Mouse (Mus musculus) megakaryocyte, embryonic 14.5 days (primary cell): Measurements from ENCODE around the gene Ncapd3. TPM values are rescaled to one million over a fixed set of nuclear protein-coding genes. Genes with fewer than 3 reads are reported as not detected.

Experiments used
- H3K27me3 ChIP-seq: replicated peaks from 2 replicates; pipeline ENCODE3; 2012; ENCODE audit warnings: inconsistent platforms
- H3K36me3 ChIP-seq: replicated peaks from 2 replicates; pipeline ENCODE3; 2012; ENCODE audit warnings: low read length, inconsistent platforms, mixed read lengths
- H3K4me1 ChIP-seq: 2 replicates; pipeline ENCODE4 v1.6.1; 2012; ENCODE audit warnings: inconsistent platforms
- H3K4me3 ChIP-seq: replicated peaks from 2 replicates; pipeline ENCODE3; 2012; ENCODE audit warnings: moderate library complexity, mild to moderate bottlenecking, inconsistent platforms
- H3K9me3 ChIP-seq: 2 replicates; pipeline ENCODE4 v1.6.1; 2012; ENCODE audit warnings: inconsistent platforms
- FLI1 ChIP-seq: IDR thresholded peaks from 2 replicates; pipeline ENCODE4 v1.6.1; 2012; ENCODE audit warnings: low read length, inconsistent platforms, mixed read lengths
- GATA1 ChIP-seq: IDR thresholded peaks from 3 replicates; pipeline ENCODE4 v1.6.1; 2012; ENCODE audit warnings: mixed read lengths, low read length, inconsistent platforms, borderline replicate concordance
- polyA plus RNA-seq: library from polyadenylated mRNA; stranded (reverse); fragments of >175 nt; gene quantifications from 2 replicates; pipeline ENCODE4 v1.2.3, GENCODE M21; 2012; ENCODE audit warnings: low replicate concordance; ENCODE audit not compliant: insufficient read depth

Ncapd3 gene
- 0.53 and 0.97 TPM in 2 replicates for polyA plus RNA-seq

DNA sequence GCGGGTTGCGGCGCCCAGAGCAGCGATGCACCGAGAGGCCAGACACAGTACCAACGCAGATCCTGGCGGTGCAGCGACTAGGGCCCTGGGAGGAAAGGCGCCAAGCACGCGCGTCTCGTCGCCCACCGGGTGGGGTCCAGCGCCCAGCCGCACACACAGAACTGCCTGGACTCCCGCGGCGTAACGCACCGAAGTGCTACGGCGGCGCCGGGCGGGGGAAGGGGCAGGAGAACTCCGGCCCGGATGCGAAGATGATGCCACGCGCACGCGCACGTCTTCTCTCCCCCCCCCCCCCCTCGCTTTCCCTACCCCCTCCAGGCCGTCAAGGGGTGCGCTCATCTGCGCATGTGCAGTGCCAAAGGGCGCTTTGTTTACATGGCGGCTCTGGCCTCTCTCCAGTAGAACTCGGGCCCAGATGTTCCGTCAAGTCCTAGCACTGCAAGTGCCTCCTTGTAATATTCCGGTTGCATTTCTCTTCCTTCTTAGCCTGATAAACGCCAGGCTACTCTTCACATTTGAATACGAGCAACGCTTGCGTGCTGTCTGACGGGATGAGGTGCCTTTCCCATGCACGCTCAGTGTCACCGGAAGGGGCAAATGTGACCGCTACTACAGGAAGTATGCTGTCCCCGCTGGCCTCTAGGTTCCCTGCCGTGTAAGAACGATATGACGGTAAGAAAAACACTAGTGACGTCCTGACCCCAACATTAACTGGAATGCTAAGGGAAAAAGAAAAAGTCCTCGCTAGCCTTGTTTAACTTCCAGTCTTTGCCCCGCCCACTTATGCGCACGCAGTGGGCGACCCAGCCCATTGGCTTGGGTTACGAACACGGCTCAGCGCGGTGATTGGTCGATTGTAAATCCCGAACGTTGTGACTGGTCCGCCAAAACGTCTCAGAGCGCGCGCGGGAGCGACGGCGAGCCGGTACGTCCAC lies at the start of gene Ncapd3, which contains the start of gene Vps26b:
Ncapd3 (plus strand) TSS at position 348 of the 935 bp plus-strand sequence.
Vps26b (minus strand) TSS at position 238 of the 935 bp plus-strand sequence.
- H3K4me1 ChIP-seq = peaks cover 72% of the 10 kb centered on the region
- no peak for TF ChIP-seq GATA1
- TF ChIP-seq FLI1 = 0 out of 2 replicates have a peak, but pooled peaks have one; percentile 10
- no peaks in the 10 kb centered on the region for H3K27me3 ChIP-seq
- H3K36me3 ChIP-seq = peaks cover 16% of the 10 kb centered on the region
- peak within 1 kb of the TSS; percentile 100 for H3K4me3 ChIP-seq
- no peaks in the 10 kb centered on the region for H3K9me3 ChIP-seq

DNA sequence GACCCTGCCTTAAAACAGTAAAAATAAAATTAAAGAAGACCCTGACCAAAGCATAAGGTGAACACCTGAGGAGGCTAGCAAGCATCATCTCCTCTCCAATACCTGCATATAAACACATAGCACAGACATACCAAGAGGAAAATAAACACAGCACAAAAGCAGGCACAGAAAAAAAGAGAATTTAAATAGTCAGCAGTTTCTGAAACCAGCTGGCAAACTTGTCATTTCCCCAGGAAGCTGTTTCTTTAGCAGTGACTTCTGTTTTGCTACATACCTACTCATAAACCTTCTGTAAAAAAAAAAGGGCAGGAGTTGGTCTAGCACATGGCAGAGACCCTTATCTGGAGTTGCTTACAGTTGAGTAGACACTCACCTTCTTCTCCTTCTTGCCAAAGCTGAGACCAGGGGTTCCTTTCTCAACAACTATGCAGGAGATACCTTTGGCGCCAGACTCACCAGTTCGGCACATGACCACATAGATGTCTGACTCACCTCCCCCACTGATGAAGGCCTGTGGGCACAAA lies 44.8 kb upstream of the Ncapd3 start:
- no peaks in the 10 kb centered on the region for H3K9me3 ChIP-seq
- H3K4me1 ChIP-seq = peaks cover 11% of the 10 kb centered on the region
- TF ChIP-seq FLI1 = no peak
- TF ChIP-seq GATA1 = no peak
- peaks cover 52% of the 10 kb centered on the region for H3K36me3 ChIP-seq
- no peak overlapping the region for H3K4me3 ChIP-seq
- H3K27me3 ChIP-seq = no peaks in the 10 kb centered on the region

DNA sequence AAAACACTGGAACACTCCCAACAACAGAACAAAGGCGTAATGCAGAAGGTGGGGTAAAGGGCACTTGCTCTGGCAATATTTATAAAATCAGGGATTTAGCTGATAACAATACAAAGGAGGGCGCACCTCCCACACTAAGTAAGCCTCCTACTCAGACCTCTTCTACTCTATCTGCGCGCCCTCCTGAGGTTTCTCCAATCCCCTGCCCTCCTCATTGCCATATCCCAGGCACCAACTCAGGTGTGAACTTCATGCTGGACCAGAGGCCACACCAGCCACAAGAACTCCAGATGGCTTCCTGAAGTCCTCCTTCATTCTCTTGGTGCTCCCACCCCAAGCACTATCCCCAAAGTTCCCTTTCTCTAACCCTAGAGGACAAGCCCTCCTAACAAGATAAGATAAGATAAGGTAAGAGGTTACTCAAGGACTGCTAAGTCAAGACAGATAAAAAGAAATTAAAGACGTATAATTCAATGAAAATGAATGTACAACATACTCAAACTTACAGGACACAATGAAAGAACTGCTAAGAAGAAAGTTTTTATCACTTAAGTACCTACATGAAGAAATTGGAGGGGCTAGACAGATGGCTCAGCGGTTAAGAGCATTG lies 44.2 kb upstream of the Ncapd3 start:
- peaks cover 54% of the 10 kb centered on the region for H3K36me3 ChIP-seq
- no peaks in the 10 kb centered on the region for H3K27me3 ChIP-seq
- H3K4me1 ChIP-seq = peaks cover 11% of the 10 kb centered on the region
- no peak for TF ChIP-seq GATA1
- no peak for TF ChIP-seq FLI1
- no peaks in the 10 kb centered on the region for H3K9me3 ChIP-seq
- no peak overlapping the region for H3K4me3 ChIP-seq

DNA sequence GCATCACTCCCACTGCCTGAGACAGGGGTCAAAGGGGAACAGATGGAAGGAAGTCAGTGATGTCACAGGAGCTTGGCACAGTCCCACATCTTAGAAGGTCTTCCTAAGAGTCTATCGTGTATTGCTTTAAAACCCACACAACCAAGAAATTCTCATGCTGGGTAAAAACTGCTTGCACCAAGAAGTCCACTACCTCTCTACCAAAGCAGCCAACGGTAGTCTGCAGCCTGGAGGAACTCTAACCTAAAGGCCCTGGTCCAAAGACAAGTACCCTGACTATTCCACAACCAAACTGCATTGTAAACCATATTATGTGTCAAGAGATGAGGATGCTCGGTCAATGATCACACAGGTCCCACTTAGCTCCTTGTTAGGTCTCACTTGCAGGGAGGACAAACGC lies 39.8 kb upstream of the Ncapd3 start:
- no peak for TF ChIP-seq GATA1
- TF ChIP-seq FLI1 = no peak
- Histone ChIP-seq H3K27me3 (no peaks in the 10 kb centered on the region), H3K9me3 (no peaks in the 10 kb centered on the region), H3K4me1 (peaks cover 17% of the 10 kb centered on the region), H3K4me3 (no peak overlapping the region), H3K36me3 (peaks cover 51% of the 10 kb centered on the region)

DNA sequence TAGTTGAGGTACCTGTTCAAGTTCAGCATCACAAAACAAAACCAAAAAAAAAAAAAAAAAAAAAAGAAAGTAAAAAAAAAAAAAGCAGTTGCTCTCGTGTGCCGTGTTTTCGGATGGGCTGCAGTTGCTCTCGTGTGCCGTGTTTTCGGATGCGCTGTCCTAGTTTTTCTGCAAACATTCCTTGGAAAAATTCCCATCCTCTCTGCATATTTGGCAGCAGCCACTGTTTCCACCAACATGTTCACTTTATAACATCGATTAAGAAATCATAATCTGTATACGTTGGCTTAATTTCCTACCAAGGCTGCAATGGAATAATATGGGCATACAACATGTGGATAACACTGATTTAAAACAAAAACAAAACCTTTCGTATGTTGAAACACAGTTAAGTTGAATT lies 36.9 kb upstream of the Ncapd3 start:
- no peaks in the 10 kb centered on the region for H3K27me3 ChIP-seq
- TF ChIP-seq FLI1 = no peak
- no peak for TF ChIP-seq GATA1
- H3K9me3 ChIP-seq = no peaks in the 10 kb centered on the region
- peaks cover 18% of the 10 kb centered on the region for H3K4me1 ChIP-seq
- peaks cover 35% of the 10 kb centered on the region for H3K36me3 ChIP-seq
- H3K4me3 ChIP-seq = no peak overlapping the region

DNA sequence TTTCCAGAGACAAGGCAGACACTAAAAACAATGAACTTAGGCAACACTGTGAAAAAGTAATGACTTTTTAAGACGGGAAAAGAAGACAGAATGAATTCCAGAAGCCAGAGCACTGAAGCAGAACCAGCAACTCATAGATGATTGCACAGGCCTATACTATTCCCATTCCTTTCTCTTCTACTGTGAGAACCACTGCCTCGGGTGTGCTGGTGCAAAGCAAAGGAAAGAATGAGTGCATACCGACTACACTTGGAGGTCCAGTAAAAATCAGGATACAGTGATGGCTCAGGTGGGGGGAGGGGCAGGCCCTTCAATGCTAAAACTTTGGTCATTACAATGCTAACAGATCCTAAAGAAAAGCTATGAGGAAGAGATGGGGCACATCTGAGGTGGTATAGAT lies 36.1 kb upstream of the Ncapd3 start:
- H3K4me1 ChIP-seq = peaks cover 23% of the 10 kb centered on the region
- TF ChIP-seq FLI1 (no peak), GATA1 (no peak)
- H3K9me3 ChIP-seq = no peaks in the 10 kb centered on the region
- peaks cover 34% of the 10 kb centered on the region for H3K36me3 ChIP-seq
- H3K4me3 ChIP-seq = no peak overlapping the region
- H3K27me3 ChIP-seq = no peaks in the 10 kb centered on the region

DNA sequence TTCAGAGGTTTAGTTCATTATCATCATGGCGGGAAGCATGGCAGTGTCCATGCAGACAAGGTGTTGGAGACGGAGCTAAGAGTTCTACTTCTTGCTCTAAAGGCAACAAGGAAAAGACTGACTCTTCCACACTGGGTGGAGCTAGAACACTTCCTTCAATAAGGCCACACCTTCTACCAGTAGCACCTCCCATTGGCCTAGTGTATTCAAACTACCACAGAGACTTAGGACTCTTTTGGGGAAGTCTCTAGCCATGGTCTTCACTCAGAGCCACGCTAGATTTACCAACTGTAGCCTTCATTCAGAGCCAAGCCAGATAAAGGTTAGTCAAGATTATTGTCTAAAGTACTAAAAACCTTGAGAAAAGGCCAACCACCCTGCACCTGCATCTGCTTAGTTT lies 32.9 kb upstream of the Ncapd3 start:
- H3K36me3 ChIP-seq = peaks cover 3% of the 10 kb centered on the region
- H3K27me3 ChIP-seq = no peaks in the 10 kb centered on the region
- peaks cover 46% of the 10 kb centered on the region for H3K4me1 ChIP-seq
- no peak for TF ChIP-seq FLI1
- no peak for TF ChIP-seq GATA1
- no peak overlapping the region for H3K4me3 ChIP-seq
- no peaks in the 10 kb centered on the region for H3K9me3 ChIP-seq

DNA sequence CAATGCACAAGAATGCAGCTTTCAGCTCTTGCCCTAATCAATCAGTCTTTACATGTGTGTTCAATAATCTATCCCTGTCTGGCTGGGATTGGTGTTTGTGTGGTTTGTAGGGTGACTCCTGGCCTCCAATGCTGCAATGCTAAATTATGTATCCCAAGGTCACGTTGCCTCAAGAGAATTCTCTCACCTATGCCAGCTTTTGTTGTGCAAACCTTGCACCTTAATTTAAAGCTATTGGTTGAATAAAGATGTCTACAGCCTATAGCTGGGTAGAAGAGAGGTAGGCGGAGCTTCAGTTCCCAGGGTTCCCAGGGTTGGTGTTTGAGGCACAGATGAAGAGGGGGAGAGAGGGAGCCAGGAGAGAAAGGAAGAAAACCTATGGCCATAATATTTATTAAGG lies 32.5 kb upstream of the Ncapd3 start:
- H3K4me3 ChIP-seq = no peak overlapping the region
- TF ChIP-seq GATA1 = no peak
- TF ChIP-seq FLI1 = no peak
- no peaks in the 10 kb centered on the region for H3K27me3 ChIP-seq
- peaks cover 43% of the 10 kb centered on the region for H3K4me1 ChIP-seq
- no peaks in the 10 kb centered on the region for H3K36me3 ChIP-seq
- H3K9me3 ChIP-seq = no peaks in the 10 kb centered on the region

DNA sequence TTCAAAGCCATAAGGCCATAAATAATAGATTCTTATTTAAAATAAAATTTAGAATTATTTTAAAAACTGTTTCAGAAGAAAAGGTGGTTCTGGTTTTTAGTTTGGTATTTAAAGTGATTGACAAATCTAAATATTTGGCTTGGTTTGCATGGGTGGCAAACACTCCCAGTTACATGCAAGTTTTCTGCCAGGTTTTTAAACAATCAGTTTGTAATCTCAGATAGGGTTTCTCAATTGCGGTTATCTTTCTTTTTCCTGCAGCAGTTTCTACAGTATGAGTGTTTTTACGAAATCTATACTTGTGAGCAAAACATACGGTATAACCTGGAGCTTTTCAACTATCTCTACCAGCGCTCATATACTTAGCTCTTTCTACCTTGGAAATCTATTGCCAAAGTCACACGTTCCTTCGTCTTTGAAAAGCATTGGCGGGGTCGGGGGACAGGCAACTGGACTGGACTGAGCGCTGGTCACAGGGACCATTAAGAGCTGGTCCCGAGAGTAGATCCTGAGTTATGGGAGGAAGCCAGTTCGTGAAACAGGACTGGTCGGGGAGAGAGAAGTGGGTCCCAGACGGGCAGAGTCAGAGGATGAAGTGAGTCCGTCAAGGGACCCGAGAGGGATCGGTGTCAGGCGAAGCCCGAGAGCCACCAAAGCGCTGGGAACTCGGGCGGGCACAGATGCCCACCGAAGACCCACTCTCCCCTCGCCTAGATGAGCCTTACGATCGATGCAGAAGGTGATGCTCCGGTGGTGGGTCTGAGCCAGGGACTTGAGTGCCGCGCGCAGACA lies 31.1 kb upstream of the Ncapd3 start:
- Histone ChIP-seq H3K4me1 (peaks cover 53% of the 10 kb centered on the region), H3K9me3 (no peaks in the 10 kb centered on the region), H3K4me3 (peak overlapping the region; percentile 99), H3K27me3 (no peaks in the 10 kb centered on the region), H3K36me3 (peaks cover 12% of the 10 kb centered on the region)
- TF ChIP-seq GATA1 (no peak), FLI1 (no peak)
